Comparison of ENCODE assay signal across 21 mouse cellular contexts in genomic region chr12:31222282-31222681, GRCm38 (mm10). TPM values are rescaled to one million over a fixed set of nuclear protein-coding genes. Genes with fewer than 3 reads are reported as not detected.
"Had no signal": no experiment of that assay in that cellular context is flagged by ENCODE, and none has a peak within 500 bp of the region (broad histone marks: within the 10 kb centered on the region; RNA-seq: fewer than 3 reads in every experiment).

No protein-coding gene starts in this region.

- DNase-seq: kidney, adult 11 months; liver; lung, adult 18-20 months; lung, postnatal 14 days; thymus, adult 18-20 months; thymus, postnatal 36 days had no signal

- H3K27ac ChIP-seq: limb, embryonic 10.5 days; limb, embryonic 13.5 days; liver, embryonic 12.5 days; liver, embryonic 15.5 days; lung, embryonic 15.5 days; macrophage; midbrain, embryonic 13.5 days had no signal

- H3K36me3 ChIP-seq: limb, embryonic 10.5 days; limb, embryonic 13.5 days; liver, embryonic 12.5 days; liver, embryonic 15.5 days; lung, embryonic 15.5 days; midbrain, embryonic 13.5 days had no signal

- H3K9me3 ChIP-seq: limb, embryonic 10.5 days; limb, embryonic 13.5 days; liver, embryonic 12.5 days; liver, embryonic 15.5 days; lung, embryonic 15.5 days; midbrain, embryonic 13.5 days had no signal

- H3K27me3 ChIP-seq: limb, embryonic 13.5 days; liver, embryonic 12.5 days; liver, embryonic 15.5 days; lung, embryonic 15.5 days; midbrain, embryonic 13.5 days had no signal

- H3K4me2 ChIP-seq: limb, embryonic 13.5 days; liver, embryonic 12.5 days; liver, embryonic 15.5 days; lung, embryonic 15.5 days; midbrain, embryonic 13.5 days had no signal

- H3K4me1 ChIP-seq: liver, embryonic 12.5 days; liver, embryonic 15.5 days had no signal

- H3K9ac ChIP-seq: limb, embryonic 13.5 days; liver, embryonic 12.5 days; liver, embryonic 15.5 days; lung, embryonic 15.5 days; midbrain, embryonic 13.5 days had no signal

- ATAC-seq: liver, embryonic 12.5 days; midbrain, embryonic 13.5 days had no signal

- H3K4me3 ChIP-seq: limb, embryonic 10.5 days; limb, embryonic 13.5 days; liver, embryonic 12.5 days; liver, embryonic 15.5 days; lung, embryonic 15.5 days; midbrain, embryonic 13.5 days had no signal

RNA-seq across cellular contexts. Expression of gene Gm6993, which starts 18.3 kb away (rescaled TPM):
- polyA plus RNA-seq: kidney, embryonic 14.5 days; limb, embryonic 10.5 days; limb, embryonic 13.5 days; liver, embryonic 12.5 days; liver, embryonic 15.5 days; lung, embryonic 15.5 days; macrophage; midbrain, embryonic 13.5 days; midbrain, postnatal 0 days; neural tube, embryonic 11.5 days; neural tube, embryonic 14.5 days; small intestine, adult 2 months; spleen, adult 2 months; stomach, embryonic 16.5 days; testis, adult 2 months had no signal
